Mouse (Mus musculus) B cell, adult 2 months (primary cell): ENCODE measurements around the gene Ciz1.

Experiments used
- DNase-seq, 2 experiments: peaks; one replicate each; pipeline ENCODE4 v3.0.0; 2022

The Ciz1 gene

GRCm38 (mm10) chr2:32319586-32320580 is 32.2 kb upstream of the Ciz1 start:
- DNase-seq: no peak

DNA sequence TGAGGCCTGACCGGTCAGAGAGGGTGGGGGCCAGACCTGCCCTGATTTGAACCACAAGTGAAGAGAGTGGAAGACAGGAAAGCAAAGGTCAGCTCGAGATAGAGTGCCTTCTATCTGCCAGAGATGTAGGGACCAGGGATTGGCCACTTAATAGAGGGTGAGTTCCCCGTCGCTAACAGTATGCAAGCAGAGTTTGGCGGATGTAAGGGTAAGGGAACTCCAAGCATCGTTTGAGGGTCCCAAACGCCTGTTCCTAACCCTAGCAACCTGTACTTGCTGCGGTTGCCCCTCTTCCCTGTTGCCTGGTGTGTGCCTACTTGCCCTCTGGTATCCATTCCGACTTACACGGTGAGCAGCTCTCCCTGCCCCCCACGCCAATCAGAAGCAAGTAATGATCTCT is 31.4 kb upstream of the Ciz1 start:
- DNase-seq: no peak

DNA sequence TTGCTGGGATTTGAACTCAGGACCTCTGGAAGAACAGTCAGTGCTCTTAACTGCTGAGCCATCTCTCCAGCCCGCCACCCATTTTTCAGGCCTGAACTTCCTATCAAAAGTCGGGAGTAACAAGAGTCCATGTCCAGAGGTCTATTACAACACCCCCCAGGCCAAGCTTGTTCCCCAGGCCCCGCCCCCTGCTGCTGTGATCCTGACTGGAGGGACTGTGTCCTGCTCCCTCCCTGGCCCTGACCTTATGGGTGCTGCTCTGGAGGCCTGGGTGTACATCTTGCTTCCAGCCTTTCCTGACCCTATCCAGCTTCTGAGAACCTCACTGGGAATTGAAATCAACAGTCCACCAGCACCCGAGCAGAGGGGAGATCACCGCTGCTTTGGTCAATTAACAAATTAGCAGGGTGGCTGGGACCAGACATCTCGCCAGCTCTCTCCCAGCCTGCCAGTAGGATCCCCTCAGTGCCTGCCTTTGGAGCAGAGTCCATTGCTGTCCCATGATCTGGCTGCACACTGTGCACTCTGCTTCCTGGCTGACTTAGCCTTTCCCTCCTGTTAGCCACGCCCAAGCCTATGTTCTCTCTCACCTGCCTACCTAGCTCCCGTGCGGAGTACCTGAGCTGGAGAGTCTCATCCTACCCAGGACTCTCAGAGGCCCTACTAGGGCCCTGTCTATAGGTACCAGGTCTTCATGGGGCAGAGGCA is 30.4 kb upstream of the Ciz1 start:
- no peak for DNase-seq

DNA sequence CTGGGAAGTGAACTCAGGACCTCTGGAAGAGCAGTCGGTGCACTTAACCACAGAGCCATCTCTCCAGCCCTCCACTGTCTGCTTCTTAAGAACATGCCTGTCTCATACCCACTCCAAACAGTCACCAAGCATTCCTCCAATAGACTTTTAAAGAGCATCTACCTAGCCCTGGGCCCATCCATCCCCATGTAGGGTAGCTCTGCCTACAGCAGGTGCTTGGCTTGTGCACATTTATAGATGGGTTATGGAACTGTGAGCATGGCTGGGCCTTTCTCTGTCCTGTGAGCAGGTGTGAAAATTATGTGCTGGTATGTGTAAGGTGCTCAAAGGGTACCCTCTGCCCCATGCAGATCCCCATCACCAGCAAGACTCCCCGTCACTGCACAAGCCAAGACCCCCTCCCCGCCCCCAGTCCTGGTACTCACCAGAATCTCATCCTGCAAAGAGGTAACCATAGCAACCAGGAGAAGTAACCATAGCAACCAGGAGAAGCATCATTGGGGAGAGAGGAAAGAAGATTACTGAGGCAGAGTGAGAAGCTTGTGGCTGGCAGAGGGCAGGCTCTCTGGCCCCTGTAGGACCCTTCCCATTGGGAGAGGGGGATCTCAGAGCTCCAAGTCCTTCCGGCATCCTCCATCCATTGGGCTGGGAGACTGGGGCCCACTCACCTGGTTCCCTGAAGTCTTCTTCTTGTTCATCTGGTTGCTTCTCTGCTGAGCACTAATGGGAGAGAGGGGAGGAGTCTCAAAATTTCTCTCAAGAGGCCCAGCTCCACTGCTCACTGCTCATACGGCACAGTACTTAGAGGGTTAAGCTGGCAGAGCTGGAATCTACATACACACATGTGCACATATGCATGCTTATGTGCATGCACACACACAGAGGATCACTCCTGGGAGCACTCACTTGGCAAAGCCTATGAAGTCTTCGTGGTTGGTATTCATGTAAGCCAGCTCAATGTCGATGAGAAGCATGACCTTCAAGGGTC is 29.1 kb upstream of the Ciz1 start:
- no peak for DNase-seq

- no peak for DNase-seq
Observed at GRCm38 (mm10) chr2:32324322-32324721, 27.8 kb upstream of the Ciz1 start.

DNA sequence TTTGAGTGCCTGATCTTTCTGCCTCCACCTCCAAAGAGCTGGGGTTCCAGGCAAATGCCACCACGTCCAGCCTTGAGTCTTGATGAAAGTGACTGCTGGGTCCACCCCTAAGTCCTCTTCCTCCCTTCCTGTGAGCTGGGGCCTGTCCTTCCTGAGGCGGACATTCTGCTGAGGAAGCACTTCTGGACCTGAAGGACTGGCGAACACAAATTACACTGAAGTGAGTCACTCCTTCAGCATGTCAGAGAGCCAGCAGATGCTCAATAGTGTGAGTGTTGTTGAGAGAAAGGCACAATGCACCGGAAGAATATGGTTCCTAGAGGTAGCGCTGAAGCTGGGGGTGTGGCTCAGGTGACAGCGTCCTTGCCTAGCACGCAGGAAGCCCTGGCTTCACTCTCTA is 26.8 kb upstream of the Ciz1 start:
- no peak for DNase-seq

- DNase-seq: no peak
Observed at GRCm38 (mm10) chr2:32327200-32327599, 24.9 kb upstream of the Ciz1 start.

DNA sequence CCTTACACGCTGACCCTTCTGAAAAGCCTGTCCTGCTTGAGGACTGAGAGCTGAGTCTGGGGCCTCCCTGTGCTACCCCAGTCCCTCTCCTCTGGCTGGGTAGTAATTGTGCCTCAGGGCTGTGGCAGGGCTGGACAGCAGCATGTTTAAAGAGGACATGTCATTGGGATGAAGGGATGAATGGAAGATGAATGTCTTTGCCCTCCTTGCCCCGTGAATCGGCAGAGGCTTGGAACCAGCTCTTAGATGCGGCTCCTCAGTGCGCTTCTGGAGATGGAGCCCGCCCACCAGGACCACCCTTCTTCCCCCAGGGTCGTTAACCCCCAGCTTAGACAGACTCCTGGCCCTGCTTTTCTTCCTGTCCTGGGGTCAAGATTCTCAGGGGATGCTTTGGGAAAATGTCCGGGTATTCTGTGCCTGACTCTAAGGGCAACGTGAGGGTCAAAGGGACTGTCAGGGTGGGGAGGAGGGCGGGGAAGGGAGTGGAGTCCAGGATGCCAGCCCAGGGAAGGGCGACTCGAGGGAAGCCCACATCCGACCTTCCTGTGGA is 23.1 kb upstream of the Ciz1 start:
- no peak for DNase-seq

DNA sequence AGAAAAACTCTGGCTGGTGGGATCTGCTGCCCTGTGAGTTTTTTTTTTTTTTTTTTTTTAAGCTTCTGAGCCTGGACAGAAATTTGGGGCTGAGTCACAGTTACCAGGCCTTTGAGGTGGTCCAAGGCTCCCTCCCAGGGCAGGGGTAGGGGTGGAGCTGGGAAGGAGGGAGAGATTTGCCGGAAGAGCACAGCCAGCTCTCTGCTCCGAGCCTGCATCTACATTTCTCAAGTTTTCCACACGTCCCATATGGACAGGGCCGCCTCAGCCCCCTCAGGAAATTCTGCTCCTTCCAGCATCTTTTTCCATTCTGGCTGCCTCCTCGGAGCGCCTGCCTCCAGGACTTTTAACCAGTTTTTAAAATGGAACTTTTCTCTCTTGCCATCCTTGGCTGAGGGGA is 22.6 kb upstream of the Ciz1 start:
- no peak for DNase-seq

- no peak for DNase-seq
Observed at GRCm38 (mm10) chr2:32332159-32332558, 20.0 kb upstream of the Ciz1 start.

- no peak for DNase-seq
Observed at GRCm38 (mm10) chr2:32335888-32336287, 16.2 kb upstream of the Ciz1 start.

- DNase-seq: no peak
Observed at GRCm38 (mm10) chr2:32339912-32340642, 12.1 kb upstream of the Ciz1 start.

- DNase-seq: no peak
Observed at GRCm38 (mm10) chr2:32340836-32341633, 11.1 kb upstream of the Ciz1 start.

DNA sequence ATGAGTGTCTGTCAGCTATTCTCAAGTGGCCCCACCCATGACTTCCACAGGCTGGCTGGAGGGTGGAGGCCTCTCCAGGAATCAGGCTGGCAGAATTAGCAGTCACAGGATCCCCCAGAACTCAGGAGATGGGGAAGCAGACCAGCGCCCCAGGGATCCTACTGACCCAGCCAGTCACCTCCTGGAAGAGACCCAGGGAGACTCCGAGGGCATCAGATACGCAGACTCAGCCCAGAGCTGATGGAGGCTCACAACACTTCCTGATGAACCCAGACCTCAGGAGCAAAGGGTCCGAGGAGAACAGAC is 10.5 kb upstream of the Ciz1 start:
- DNase-seq: no peak

- DNase-seq: no peak
Observed at GRCm38 (mm10) chr2:32342039-32342438, 10.1 kb upstream of the Ciz1 start.

DNA sequence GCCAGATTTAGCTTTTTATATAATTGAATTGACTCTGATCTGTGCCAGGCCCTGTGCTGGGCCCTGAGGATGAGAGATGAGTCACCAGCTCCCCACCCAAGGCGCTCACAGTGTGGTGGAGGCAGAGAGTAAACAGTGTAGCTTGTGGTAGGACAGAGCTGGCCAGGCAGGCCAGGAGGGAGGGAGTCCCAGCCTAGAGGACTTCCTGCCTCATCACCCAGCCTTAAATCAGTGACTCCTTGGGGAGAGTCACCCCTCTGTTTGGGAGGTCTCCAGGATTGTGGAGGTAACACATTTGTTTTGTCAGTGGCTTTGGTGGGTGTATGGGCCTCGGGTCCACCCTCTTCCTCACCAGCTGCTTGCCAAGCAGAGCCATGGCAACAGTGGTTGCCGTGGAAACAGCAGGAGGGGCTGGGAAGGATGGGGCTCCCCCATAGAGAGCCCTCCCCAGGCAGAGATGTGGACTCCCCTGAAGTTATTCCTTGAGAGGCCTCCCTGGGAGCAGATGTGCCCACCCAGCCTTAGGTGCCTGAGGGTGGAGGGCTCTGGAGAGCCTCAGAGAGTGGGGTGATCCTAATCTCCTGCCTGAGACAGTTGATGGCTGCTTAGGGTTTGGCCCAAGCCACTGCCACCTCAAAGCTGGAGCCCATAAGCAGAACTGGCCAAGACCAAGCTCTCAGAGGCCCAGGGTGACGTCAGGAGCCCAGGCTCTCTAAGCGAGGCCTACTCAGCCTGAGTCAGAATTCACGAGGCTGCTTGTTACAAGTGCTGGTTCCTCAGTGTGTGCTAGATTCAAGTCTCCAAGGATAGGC is 9.4 kb upstream of the Ciz1 start:
- no peak for DNase-seq

- DNase-seq: no peak
Observed at GRCm38 (mm10) chr2:32343351-32343671, 8.8 kb upstream of the Ciz1 start.

- DNase-seq: no peak
Observed at GRCm38 (mm10) chr2:32344056-32344455, 8.1 kb upstream of the Ciz1 start.

- DNase-seq: no peak
Observed at GRCm38 (mm10) chr2:32344598-32345321, 7.4 kb upstream of the Ciz1 start.

DNA sequence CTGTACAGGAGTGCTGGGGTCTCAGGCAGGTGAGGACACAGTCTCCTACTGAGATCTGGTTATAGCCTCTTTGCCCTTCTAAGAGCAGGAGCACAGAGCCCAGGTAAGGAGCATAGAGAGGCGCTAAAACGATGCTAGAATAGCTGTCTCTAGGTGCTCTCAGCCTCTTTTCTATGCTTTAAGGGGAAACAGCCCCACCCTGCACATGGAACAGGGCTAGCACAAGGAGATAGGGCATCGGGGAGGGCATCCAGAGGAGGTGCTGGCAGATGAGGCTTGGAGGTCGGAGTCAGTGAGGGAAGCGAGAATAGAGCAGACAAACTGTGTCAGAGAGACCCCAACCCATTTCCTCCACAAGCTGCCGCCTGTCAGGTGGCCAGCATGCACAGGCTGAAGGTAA is 5.1 kb upstream of the Ciz1 start:
- no peak for DNase-seq
